In the genomic region with DNA sequence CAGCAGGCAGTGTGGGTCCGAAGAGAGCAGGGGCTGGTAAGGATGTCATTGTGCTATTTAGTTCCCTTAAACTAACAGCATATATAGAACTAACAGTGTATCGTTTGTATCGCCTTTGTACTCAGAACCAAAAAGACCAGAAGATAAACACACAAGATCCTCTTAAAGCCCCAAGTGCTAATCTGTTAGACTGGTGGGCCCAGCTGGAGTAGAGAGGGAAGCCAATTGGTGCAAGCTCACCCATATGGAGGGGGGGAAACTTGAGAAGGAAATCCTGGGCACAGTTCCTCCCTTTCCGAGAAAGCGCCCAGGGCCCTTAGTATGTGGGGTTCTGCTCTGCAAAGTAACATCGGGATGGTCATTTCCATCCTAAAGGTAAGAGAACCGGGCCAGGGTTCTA, we compare ENCODE assay signal across 20 mouse cellular contexts. TPM values are rescaled to one million over a fixed set of nuclear protein-coding genes. Genes with fewer than 3 reads are reported as not detected.
DNase-seq lines count a peak whose midpoint lies in the region; ATAC-seq and TF ChIP-seq lines count a peak whose summit lies in the region.
"Had no signal": no experiment of that assay in that cellular context is flagged by ENCODE, and none has a peak within 500 bp of the region (broad histone marks: within the 10 kb centered on the region; RNA-seq: fewer than 3 reads in every experiment).

No protein-coding gene starts in this region.

- no peaks in the 10 kb centered on the region for H3K27me3 ChIP-seq in kidney, embryonic 16.5 days (ENCODE audit: insufficient read depth, low read length)
- no peaks in the 10 kb centered on the region for H3K27me3 ChIP-seq in forebrain, embryonic 16.5 days (replicated peaks; ENCODE audit: control insufficient read depth, insufficient read depth, low read length)
- H3K27me3 ChIP-seq: hindbrain, embryonic 15.5 days had no signal

- no peak for ATAC-seq in kidney, embryonic 16.5 days (ENCODE audit: low FRiP score, low TSS enrichment)
- ATAC-seq in forebrain, embryonic 16.5 days = peak; percentile 26; the same call in 1 of the 2 replicates
- ATAC-seq: CD4-positive, CD25-positive, alpha-beta regulatory T cell, adult 4 months; lung, postnatal 0 days had no signal

- H3K4me2 ChIP-seq in kidney, embryonic 16.5 days (replicated peaks; ENCODE audit: low read depth, low read length) = no peak overlapping the region
- H3K4me2 ChIP-seq in forebrain, embryonic 16.5 days (ENCODE audit: low read length) = no peak overlapping the region
- H3K4me2 ChIP-seq: hindbrain, embryonic 15.5 days had no signal

- no peak for TF ChIP-seq POLR2A in brain, embryonic 14.5 days (IDR thresholded peaks at IDR 0.05; ENCODE audit: borderline replicate concordance, extremely low read depth, insufficient read depth, insufficient read length, poor library complexity, severe bottlenecking)

- TF ChIP-seq CTCF in brain, embryonic 14.5 days (IDR thresholded peaks at IDR 0.05; ENCODE audit: borderline replicate concordance, extremely low read depth, insufficient read depth, insufficient read length) = no peak

- no peaks in the 10 kb centered on the region for H3K36me3 ChIP-seq in kidney, embryonic 16.5 days (ENCODE audit: insufficient read depth, low read length)
- no peaks in the 10 kb centered on the region for H3K36me3 ChIP-seq in forebrain, embryonic 16.5 days (ENCODE audit: control insufficient read depth, insufficient read depth)
- H3K36me3 ChIP-seq: G1E; hindbrain, embryonic 15.5 days had no signal

- H3K4me3 ChIP-seq in kidney, embryonic 16.5 days (ENCODE audit: low read length) = no peak overlapping the region
- H3K4me3 ChIP-seq in forebrain, embryonic 16.5 days (replicated peaks; ENCODE audit: low read length) = no peak overlapping the region
- H3K4me3 ChIP-seq: gastrocnemius, adult 2 months; hindbrain, embryonic 15.5 days had no signal

- 0 out of 2 replicates have a peak overlapping the region, but pooled peaks have one; percentile 2 for H3K9ac ChIP-seq in kidney, embryonic 16.5 days (replicated peaks; ENCODE audit: low read length)
- H3K9ac ChIP-seq in forebrain, embryonic 16.5 days (replicated peaks; ENCODE audit: low read depth, low read length) = no peak overlapping the region
- H3K9ac ChIP-seq: hindbrain, embryonic 15.5 days; liver, embryonic 14.5 days had no signal

- DNase-seq in cerebellum, postnatal 10 days = peak; percentile 51 to 64
- DNase-seq in cerebellum, adult 9-11 months = no peak
- DNase-seq in kidney, postnatal 25 days = no peak
- DNase-seq in brain, embryonic 14.5 days (ENCODE audit: low read depth) = peak; percentile 69
- DNase-seq in adrenal gland, postnatal 14 days = no peak
- DNase-seq in kidney, postnatal 14 days = no peak
- DNase-seq: cerebellum, postnatal 14 days; embryo, embryonic 11 days; gastrocnemius, adult 2 months; heart, adult 11 months; heart, postnatal 14 days; kidney, adult 8-10 months; right cerebral cortex, postnatal 4 days had no signal

- no peaks in the 10 kb centered on the region for H3K9me3 ChIP-seq in kidney, embryonic 16.5 days (ENCODE audit: low read length)
- no peaks in the 10 kb centered on the region for H3K9me3 ChIP-seq in forebrain, embryonic 16.5 days (ENCODE audit: control insufficient read depth, low read length)
- H3K9me3 ChIP-seq: G1E; hindbrain, embryonic 15.5 days had no signal

- H3K4me1 ChIP-seq in kidney, embryonic 16.5 days (ENCODE audit: insufficient read depth, low read length) = peaks cover 23% of the 10 kb centered on the region
- H3K4me1 ChIP-seq in forebrain, embryonic 16.5 days (replicated peaks; ENCODE audit: control insufficient read depth, insufficient read depth, low read length) = peaks cover 11% of the 10 kb centered on the region; the same call in 1 of the 2 replicates

- 56% methylated on average over 7 of the region's 7 CpGs for WGBS in kidney, embryonic 16.5 days
- 57% methylated on average over 7 of the region's 7 CpGs for WGBS in forebrain, embryonic 16.5 days

- no peak overlapping the region for H3K27ac ChIP-seq in kidney, embryonic 16.5 days (ENCODE audit: low read length)
- peak overlapping the region; percentile 69 for H3K27ac ChIP-seq in forebrain, embryonic 16.5 days (ENCODE audit: low read length)
- H3K27ac ChIP-seq: gastrocnemius, adult 2 months; hindbrain, embryonic 15.5 days; liver, embryonic 14.5 days had no signal

RNA-seq across cellular contexts. Expression of a gene that starts 33.4 kb away (rescaled TPM):
- polyA plus RNA-seq in kidney, embryonic 16.5 days (2015; fragmentation: Nextera tagmentation; extraction: Ambion mirVana) = 40.0 and 47.9 TPM in 2 replicates
- polyA plus RNA-seq in brain, embryonic 14.5 days (2012; rRNA removed) = 46.4 and 53.2 TPM in 2 replicates
- 81.9 and 84.3 TPM in 2 replicates for polyA plus RNA-seq in forebrain, embryonic 16.5 days (2015; fragmentation: Nextera tagmentation; extraction: Ambion mirVana)
- 11.9 and 16.1 TPM in 2 replicates for total RNA-seq in adrenal gland, postnatal 14 days (2021)

RNA-seq across cellular contexts. Expression of a gene that starts 58.3 kb away (rescaled TPM):
- polyA plus RNA-seq in kidney, embryonic 16.5 days (2015; fragmentation: Nextera tagmentation; extraction: Ambion mirVana) = 1.5 and 1.7 TPM in 2 replicates
- 2.1 and 2.7 TPM in 2 replicates for polyA plus RNA-seq in brain, embryonic 14.5 days (2012; rRNA removed)
- polyA plus RNA-seq in forebrain, embryonic 16.5 days (2015; fragmentation: Nextera tagmentation; extraction: Ambion mirVana) = 1.5 and 1.9 TPM in 2 replicates
- total RNA-seq in adrenal gland, postnatal 14 days (2021) = 0.74 and 0.86 TPM in 2 replicates
- polyA plus RNA-seq: G1E had no signal

Comparison
In these comparisons a context has a peak if more than half of its experiments do, and no peak if none do; other contexts are left out.
1. DNase-seq: peak in cerebellum, postnatal 10 days (2 of 2) and brain, embryonic 14.5 days (single experiment); none in cerebellum, adult 9-11 months (single experiment), kidney, postnatal 25 days (0 of 2), adrenal gland, postnatal 14 days (single experiment) and kidney, postnatal 14 days (single experiment).